Mouse (Mus musculus) stomach, postnatal 0 days (tissue): ENCODE results near the gene Rab3d.

ENCODE experiments used
- CTCF ChIP-seq: IDR thresholded peaks from 2 replicates; pipeline ENCODE4 v1.5.1; 2016; ENCODE audit warnings: antibody characterized with exemption, low read depth, mild to moderate bottlenecking, moderate library complexity
- EP300 ChIP-seq: optimal IDR thresholded peaks from 2 replicates; pipeline ENCODE3; 2016; ENCODE audit warnings: antibody characterized with exemption

DNA sequence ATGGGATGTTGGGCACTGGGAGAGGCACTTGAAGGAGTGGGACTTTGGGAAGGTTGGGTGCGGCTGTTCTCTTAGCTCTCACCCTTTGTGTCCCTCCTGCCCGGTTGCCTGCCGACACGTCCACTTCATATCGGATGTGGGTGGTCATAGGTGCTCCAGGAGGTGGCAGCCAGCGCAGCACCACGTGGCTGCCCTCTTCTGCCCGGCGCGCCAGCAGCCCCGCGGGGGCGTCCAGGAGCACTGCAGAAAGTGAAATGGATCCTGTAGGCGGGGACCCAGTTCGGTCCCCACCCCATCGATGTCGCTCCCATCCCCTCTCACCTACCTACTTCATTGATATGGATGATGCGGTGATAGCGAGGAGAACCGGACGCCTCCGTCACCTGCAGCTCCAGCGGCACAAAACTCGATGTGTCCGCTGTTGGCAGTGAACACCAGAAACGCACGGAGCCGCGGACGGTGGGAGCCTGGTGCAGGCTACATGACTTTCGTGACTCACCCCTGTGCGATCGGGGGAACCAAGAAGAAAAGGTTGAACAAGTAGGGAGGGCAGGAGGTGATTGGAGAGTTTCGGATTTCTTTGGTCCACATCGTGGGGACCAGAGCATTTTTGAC, 43.5 kb upstream of the Rab3d start:
- TF ChIP-seq CTCF (0 out of 2 replicates have a peak, but pooled peaks have one; percentile 3), EP300 (no peak)
